Mouse (Mus musculus) splenic B cell, adult 2 months (primary cell): ENCODE results near the gene Pcyt1a.

Experiments used
- DNase-seq: peaks from one replicate; pipeline ENCODE4 v3.0.0-alpha.2; 2011; ENCODE audit warnings: low read depth, low spot score
- H3K27me3 ChIP-seq: 2 replicates; pipeline ENCODE4 v1.6.1; 2012; ENCODE audit warnings: mild to moderate bottlenecking, low read length, moderate library complexity, mixed read lengths; ENCODE audit not compliant: control insufficient read depth, poor library complexity, insufficient read depth, severe bottlenecking
- H3K36me3 ChIP-seq: 2 replicates; pipeline ENCODE4 v1.6.1; 2012; ENCODE audit warnings: mild to moderate bottlenecking, low read length, moderate library complexity, mixed read lengths; ENCODE audit not compliant: control insufficient read depth, poor library complexity, insufficient read depth, severe bottlenecking

The Pcyt1a gene

GRCm38 (mm10) chr16:32517785-32518481 is 87.2 kb downstream of the Pcyt1a start:
- Histone ChIP-seq H3K36me3 (no peaks in the 10 kb centered on the region), H3K27me3 (no peaks in the 10 kb centered on the region)
- DNase-seq = no peak

GRCm38 (mm10) chr16:32519656-32520371 is 89.1 kb downstream of the Pcyt1a start:
- no peaks in the 10 kb centered on the region for H3K27me3 ChIP-seq
- DNase-seq = peak; percentile 25

GRCm38 (mm10) chr16:32520372-32520748 is 89.6 kb downstream of the Pcyt1a start:
- Histone ChIP-seq H3K27me3 (no peaks in the 10 kb centered on the region), H3K36me3 (no peaks in the 10 kb centered on the region)
- peak; percentile 57 for DNase-seq

More at GRCm38 (mm10) chr16:32519656-32520371, 89.1 kb downstream of the Pcyt1a start:
- no peaks in the 10 kb centered on the region for H3K36me3 ChIP-seq

- Histone ChIP-seq H3K27me3 (no peaks in the 10 kb centered on the region), H3K36me3 (no peaks in the 10 kb centered on the region)
- peak; percentile 25 for DNase-seq
Observed at GRCm38 (mm10) chr16:32522578-32523194, 92.0 kb downstream of the Pcyt1a start.

GRCm38 (mm10) chr16:32523462-32524243 is 92.9 kb downstream of the Pcyt1a start:
- no peaks in the 10 kb centered on the region for H3K27me3 ChIP-seq
- H3K36me3 ChIP-seq = no peaks in the 10 kb centered on the region
- DNase-seq = peak; percentile 68

- DNase-seq = peak; percentile 22
- Histone ChIP-seq H3K36me3 (no peaks in the 10 kb centered on the region), H3K27me3 (no peaks in the 10 kb centered on the region)
Observed at GRCm38 (mm10) chr16:32524244-32524615, 93.5 kb downstream of the Pcyt1a start.
